Mouse (Mus musculus) liver, adult 2 months (tissue): ENCODE data around the gene Tango6. TPM values are rescaled to one million over a fixed set of nuclear protein-coding genes. Genes with fewer than 3 reads are reported as not detected.
"Not testable (repeated sequence)": the region's sequence is repeated elsewhere in the genome, so short reads cannot be mapped to it uniquely, and the experiment has no call there.

Experiments
- DNase-seq: peaks from one replicate; pipeline ENCODE4 v3.0.0-alpha.2; 2011; ENCODE audit warnings: low read depth, low spot score; ENCODE audit errors: extremely low read depth
- H3K27ac ChIP-seq: fragments of 200-500 bp; replicated peaks from 2 replicates; pipeline ENCODE4 v1.5.1; 2012; ENCODE audit warnings: low read depth, mild to moderate bottlenecking, control low read depth, inconsistent platforms, low read length; ENCODE audit not compliant: insufficient read depth
- H3K27me3 ChIP-seq: fragments of 200-500 bp; 2 replicates; pipeline ENCODE4 v1.6.1; 2012; ENCODE audit warnings: mild to moderate bottlenecking, moderate library complexity, low read length, inconsistent platforms; ENCODE audit not compliant: control insufficient read depth, insufficient read depth
- H3K36me3 ChIP-seq: fragments of 200-500 bp; 2 replicates; pipeline ENCODE4 v1.6.1; 2012; ENCODE audit warnings: low read length, inconsistent platforms; ENCODE audit not compliant: control insufficient read depth, insufficient read depth
- H3K4me1 ChIP-seq: fragments of 200-500 bp; 2 replicates; pipeline ENCODE4 v1.6.1; 2011; ENCODE audit warnings: low read length; ENCODE audit not compliant: control insufficient read depth, insufficient read depth
- H3K4me3 ChIP-seq: fragments of 200-500 bp; 2 replicates; pipeline ENCODE4 v1.5.1; 2011; ENCODE audit warnings: low read depth, mild to moderate bottlenecking, control low read depth, low read length, moderate library complexity; ENCODE audit not compliant: insufficient read depth
- H3K79me2 ChIP-seq: fragments of 200-500 bp; 2 replicates; pipeline ENCODE4 v1.6.1; 2012; ENCODE audit warnings: inconsistent platforms, mild to moderate bottlenecking, low read length, moderate library complexity; ENCODE audit not compliant: control insufficient read depth, insufficient read depth
- H3K9ac ChIP-seq: fragments of 200-500 bp; 2 replicates; pipeline ENCODE4 v1.6.1; 2012; ENCODE audit warnings: low read depth, mild to moderate bottlenecking, control low read depth, inconsistent platforms, low read length
- CTCF ChIP-seq: fragments of 200-500 bp; IDR thresholded peaks from 2 replicates; pipeline ENCODE4 v1.5.1; 2011; ENCODE audit warnings: low read depth, low read length, control low read depth
- POLR2A ChIP-seq: fragments of 200-500 bp; IDR thresholded peaks from 2 replicates; pipeline ENCODE4 v1.6.1; 2011; ENCODE audit warnings: low read length, control low read depth; ENCODE audit not compliant: insufficient read depth; ENCODE audit errors: extremely low read depth
- WGBS: fragments of 180-500 bp; shearing (Covaris S2); methylation state at CpG from one replicate; pipeline ENCODE4 v1.1.7; 2018; 5-methylcytosine and 5-hydroxymethylcytosine counted together
- polyA plus RNA-seq: library from polyadenylated mRNA; depleted of rRNA; stranded (reverse); fragments of >200 nt; gene quantifications from 2 replicates; pipeline ENCODE4 v1.2.3, GENCODE M21; 2012
- total RNA-seq: library from RNA; depleted of rRNA; stranded (reverse); fragments of >200 nt; gene quantifications from 2 replicates; pipeline ENCODE4 v1.2.3, GENCODE M21; 2014

Gene Tango6
- total and polyA plus RNA-seq, 2 experiments: 2.1 to 4.0 TPM

GRCm38 (mm10) chr8:106801261-106801660 lies 118.4 kb downstream of the Tango6 start:
- H3K79me2 ChIP-seq: no peaks in the 10 kb centered on the region
- WGBS: 91% methylated on average over 11 of the region's 11 CpGs
- H3K9ac ChIP-seq: no peak overlapping the region
- H3K27me3 ChIP-seq: no peaks in the 10 kb centered on the region
- no peak overlapping the region for H3K27ac ChIP-seq
- no peak for TF ChIP-seq POLR2A
- no peak for TF ChIP-seq CTCF
- no peaks in the 10 kb centered on the region for H3K36me3 ChIP-seq
- H3K4me3 ChIP-seq: no peak overlapping the region
- DNase-seq: no peak
- H3K4me1 ChIP-seq: peaks cover 3% of the 10 kb centered on the region

- H3K27me3 ChIP-seq, H3K9ac ChIP-seq, H3K27ac ChIP-seq, H3K4me3 ChIP-seq, H3K36me3 ChIP-seq, H3K4me1 ChIP-seq, H3K79me2 ChIP-seq: not testable (repeated sequence)
- 66% methylated on average over 12 of the region's 12 CpGs for WGBS
- DNase-seq: peak; percentile 56
Observed at GRCm38 (mm10) chr8:106802384-106803137, 119.7 kb downstream of the Tango6 start.

DNA sequence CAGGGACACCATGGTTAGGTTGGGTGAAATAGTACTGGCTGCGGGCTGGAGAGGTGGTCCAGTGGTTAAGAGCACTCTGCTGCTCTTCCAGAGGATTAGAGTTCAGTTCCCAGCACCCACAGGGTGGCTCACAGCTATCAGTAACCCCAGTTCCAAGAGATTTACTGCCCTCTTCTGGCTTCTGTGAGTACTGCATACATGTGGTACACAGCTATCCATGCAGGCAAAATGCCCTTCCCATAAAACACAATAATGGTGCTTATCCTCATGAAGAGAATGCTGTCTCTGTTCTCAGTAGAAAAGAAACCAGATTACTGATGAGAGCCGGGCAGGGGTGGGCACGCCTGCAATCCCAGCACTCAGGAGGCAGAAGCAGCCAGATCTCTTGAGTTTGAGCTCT lies 123.0 kb downstream of the Tango6 start:
- H3K36me3 ChIP-seq: 0 out of 2 replicates have a peak, but pooled peaks cover 2% of the 10 kb centered on the region
- no peak overlapping the region for H3K9ac ChIP-seq
- H3K4me1 ChIP-seq: peaks cover 3% of the 10 kb centered on the region
- H3K79me2 ChIP-seq: no peaks in the 10 kb centered on the region
- H3K4me3 ChIP-seq: no peak overlapping the region
- DNase-seq: no peak
- TF ChIP-seq CTCF (no peak; the same call in 1 of the 2 replicates), POLR2A (no peak)
- WGBS: 99% methylated on average over 3 of the region's 3 CpGs
- H3K27ac ChIP-seq: no peak overlapping the region
- H3K27me3 ChIP-seq: no peaks in the 10 kb centered on the region

GRCm38 (mm10) chr8:106807461-106807860 lies 124.6 kb downstream of the Tango6 start:
- over 99% methylated on average over 4 of the region's 4 CpGs for WGBS
- DNase-seq: no peak

DNA sequence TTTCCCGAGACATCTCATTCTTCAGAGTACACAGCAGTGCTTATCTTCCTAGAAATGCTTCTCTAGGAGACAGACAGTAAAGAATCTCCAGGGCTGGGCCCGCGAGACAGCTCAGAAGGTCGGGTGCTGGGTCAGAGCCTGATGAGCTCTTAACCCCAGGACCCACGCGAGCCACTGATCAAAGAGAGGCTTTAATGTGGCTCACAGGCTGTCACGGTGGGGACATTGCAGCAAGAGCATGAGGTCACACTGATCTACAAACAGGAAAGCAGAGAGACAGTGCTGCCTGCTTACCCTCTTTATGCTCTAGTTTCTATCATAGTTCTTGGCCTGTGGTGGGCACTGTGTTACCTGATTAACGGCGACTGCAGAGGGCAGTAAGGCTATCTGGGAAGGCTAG lies 126.9 kb downstream of the Tango6 start:
- TF ChIP-seq POLR2A (no peak), CTCF (no peak)
- Histone ChIP-seq H3K27me3 (no peaks in the 10 kb centered on the region), H3K27ac (no peak overlapping the region), H3K79me2 (no peaks in the 10 kb centered on the region), H3K4me3 (no peak overlapping the region), H3K36me3 (0 out of 2 replicates have a peak, but pooled peaks cover 2% of the 10 kb centered on the region), H3K9ac (no peak overlapping the region), H3K4me1 (no peaks in the 10 kb centered on the region)
- no peak for DNase-seq
- WGBS: 80% methylated on average over 9 of the region's 9 CpGs

More at GRCm38 (mm10) chr8:106807461-106807860, 124.6 kb downstream of the Tango6 start:
- Histone ChIP-seq H3K79me2 (no peaks in the 10 kb centered on the region), H3K4me3 (no peak overlapping the region), H3K36me3 (0 out of 2 replicates have a peak, but pooled peaks cover 2% of the 10 kb centered on the region), H3K4me1 (no peaks in the 10 kb centered on the region), H3K27me3 (no peaks in the 10 kb centered on the region), H3K27ac (no peak overlapping the region), H3K9ac (no peak overlapping the region)
- TF ChIP-seq POLR2A (no peak), CTCF (no peak)

DNA sequence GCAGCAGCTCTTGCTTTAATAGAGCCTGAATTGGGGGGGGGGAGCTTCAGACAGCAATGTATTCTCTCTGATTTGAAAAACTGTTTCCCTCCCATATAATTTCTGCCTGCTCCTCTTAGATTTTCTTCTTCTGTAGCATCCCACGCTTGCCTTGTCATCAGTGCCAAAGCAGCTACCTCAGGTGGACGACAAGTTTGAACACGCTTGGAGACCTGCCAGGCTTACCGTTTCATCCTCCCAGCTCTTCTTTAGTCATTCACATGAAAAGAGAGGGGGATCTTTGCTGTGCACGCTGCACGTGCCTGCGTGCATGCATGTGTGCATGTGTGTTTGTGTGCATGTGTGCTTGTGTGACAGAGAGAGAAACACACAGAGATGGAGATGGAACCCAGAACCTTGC lies 127.5 kb downstream of the Tango6 start:
- Histone ChIP-seq H3K9ac (no peak overlapping the region), H3K79me2 (no peaks in the 10 kb centered on the region), H3K4me1 (no peaks in the 10 kb centered on the region), H3K36me3 (0 out of 2 replicates have a peak, but pooled peaks cover 2% of the 10 kb centered on the region), H3K4me3 (no peak overlapping the region), H3K27me3 (no peaks in the 10 kb centered on the region), H3K27ac (no peak overlapping the region)
- 93% methylated on average over 7 of the region's 7 CpGs for WGBS
- DNase-seq: no peak
- TF ChIP-seq POLR2A (no peak), CTCF (no peak)
